Mouse (Mus musculus) cerebellum, adult 11-12 months (tissue): ENCODE results near the gene Stk17b.
"Not testable (repeated sequence)": the region's sequence is repeated elsewhere in the genome, so short reads cannot be mapped to it uniquely, and the experiment has no call there.

Source experiments
- DNase-seq: peaks from one replicate; pipeline ENCODE4 v3.0.0; 2022

The Stk17b gene

GRCm38 (mm10) chr1:53781311-53781710, 3.7 kb downstream of the Stk17b start:
- no peak for DNase-seq

- no peak for DNase-seq
Observed at GRCm38 (mm10) chr1:53776176-53776905, 8.7 kb downstream of the Stk17b start.

- DNase-seq: no peak
Observed at GRCm38 (mm10) chr1:53775545-53775944, 9.5 kb downstream of the Stk17b start.

GRCm38 (mm10) chr1:53775036-53775435, 10.0 kb downstream of the Stk17b start:
- no peak for DNase-seq

GRCm38 (mm10) chr1:53774571-53774970, 10.5 kb downstream of the Stk17b start:
- DNase-seq: no peak

DNA sequence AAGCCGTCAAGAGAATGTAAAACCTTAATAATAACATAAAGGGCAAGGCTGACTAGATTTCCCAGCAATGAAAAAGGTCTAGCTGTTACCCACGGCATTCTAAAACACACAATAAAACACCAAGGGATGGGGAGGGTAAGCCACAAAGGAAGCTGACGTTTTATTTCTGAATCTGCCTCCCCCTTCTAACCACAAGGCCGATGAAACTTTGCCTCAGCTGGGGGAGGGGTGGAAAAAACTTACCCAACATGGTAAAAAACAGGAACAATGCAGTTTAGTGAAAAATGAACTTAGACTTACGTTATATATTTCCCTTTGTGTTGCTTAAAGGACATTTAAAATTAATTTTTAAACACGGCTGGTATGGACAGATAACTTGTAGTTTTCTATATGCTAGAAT, 11.0 kb downstream of the Stk17b start:
- DNase-seq: no peak

GRCm38 (mm10) chr1:53772967-53773366, 12.1 kb downstream of the Stk17b start:
- DNase-seq: no peak

DNA sequence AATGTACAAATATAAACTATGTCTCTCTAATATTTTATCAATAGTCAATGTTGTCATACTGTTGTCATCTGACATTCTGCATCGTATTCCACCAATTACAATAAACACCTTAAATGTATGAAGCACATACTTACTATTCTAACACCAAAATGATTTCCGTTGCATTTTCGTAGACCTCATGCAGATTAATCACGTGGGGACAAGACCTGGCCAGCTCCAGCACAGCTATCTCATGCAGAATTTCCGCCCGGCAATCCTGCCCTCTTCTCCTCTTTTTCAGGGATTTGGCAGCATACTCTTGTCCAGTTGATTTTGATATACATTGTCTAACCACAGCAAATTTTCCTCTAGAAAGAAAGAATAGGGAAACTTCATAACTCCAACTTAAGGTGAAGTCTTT, 13.5 kb downstream of the Stk17b start:
- no peak for DNase-seq

GRCm38 (mm10) chr1:53766112-53766511, 18.9 kb downstream of the Stk17b start:
- DNase-seq: no peak

GRCm38 (mm10) chr1:53757316-53757715, 27.7 kb downstream of the Stk17b start:
- no peak for DNase-seq

DNA sequence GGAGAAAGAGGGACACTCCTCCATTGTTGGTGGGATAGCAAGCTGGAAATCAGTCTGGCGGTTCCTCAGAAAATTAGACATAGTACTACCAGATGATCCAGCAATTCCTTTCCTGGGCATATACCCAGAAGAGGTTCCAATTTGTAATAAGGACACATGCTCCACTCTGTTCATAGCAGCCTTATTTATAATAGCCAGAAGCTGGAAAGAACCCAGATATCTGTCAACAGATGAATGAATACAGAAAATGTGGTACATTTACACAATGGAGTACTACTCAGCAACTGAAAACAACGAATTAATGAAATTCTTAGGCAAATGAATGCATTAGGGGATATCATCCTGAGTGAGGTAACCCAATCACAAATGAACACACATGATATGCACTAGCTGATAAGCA, 31.5 kb downstream of the Stk17b start:
- DNase-seq: not testable (repeated sequence)

DNA sequence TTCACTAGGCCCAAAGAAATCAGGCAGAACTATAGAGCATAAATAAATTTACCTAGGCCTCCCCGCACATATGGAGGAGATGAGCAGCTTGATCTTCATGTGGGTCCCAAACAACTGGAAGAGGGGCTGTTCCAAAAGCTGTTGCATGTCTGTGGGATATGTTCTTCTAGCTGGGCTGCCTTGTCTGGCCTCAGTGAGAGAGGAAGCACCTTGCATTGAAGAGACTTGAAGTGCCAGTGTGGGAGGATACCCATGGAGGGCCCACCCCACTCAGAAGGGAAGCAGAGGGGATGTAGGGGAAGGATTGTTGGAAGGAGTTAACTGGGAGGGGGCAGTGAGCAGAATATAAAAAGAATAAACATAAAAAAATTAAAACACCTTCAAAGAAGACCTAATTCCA, 33.9 kb downstream of the Stk17b start:
- no peak for DNase-seq

- DNase-seq: not testable (repeated sequence)
Observed at GRCm38 (mm10) chr1:53750697-53751096, 34.3 kb downstream of the Stk17b start.

GRCm38 (mm10) chr1:53749881-53750385, 35.1 kb downstream of the Stk17b start:
- DNase-seq: not testable (repeated sequence)

- no peak for DNase-seq
Observed at GRCm38 (mm10) chr1:53748571-53748970, 36.5 kb downstream of the Stk17b start.

- no peak for DNase-seq
Observed at GRCm38 (mm10) chr1:53746001-53746400, 39.0 kb downstream of the Stk17b start.

DNA sequence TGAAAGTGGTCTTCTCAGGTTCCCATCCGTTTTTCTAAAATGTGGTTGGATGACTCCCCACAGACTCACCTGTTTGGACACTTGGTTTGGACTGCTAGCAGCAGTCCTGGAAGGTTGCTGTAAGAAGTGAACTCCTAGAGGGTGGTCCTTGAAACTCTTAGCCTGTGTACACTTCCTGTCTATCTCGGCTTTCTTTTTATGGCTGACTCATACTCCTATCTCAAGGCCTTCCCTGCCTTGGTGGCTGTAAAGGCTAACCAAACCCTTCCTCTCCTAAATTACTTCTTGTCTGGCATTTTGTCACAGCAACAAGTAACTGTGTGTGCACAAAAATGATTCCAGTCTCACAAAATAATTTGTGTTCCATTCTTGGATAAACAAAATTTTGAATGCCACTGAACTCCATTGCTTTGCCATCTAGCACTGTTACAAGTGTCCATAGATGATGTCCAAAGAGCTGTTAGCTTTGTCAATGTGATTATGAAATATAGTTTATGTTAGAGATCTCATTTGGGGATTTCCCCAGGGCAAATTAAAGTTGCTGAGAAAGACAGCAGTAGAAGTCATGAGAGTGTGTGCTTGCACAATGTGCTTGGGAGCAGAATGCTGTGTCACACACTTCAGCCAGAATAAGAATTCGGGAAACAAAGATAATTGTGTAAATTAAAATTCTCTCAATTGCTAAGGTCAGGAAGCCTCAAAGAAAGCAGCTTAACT, 43.1 kb downstream of the Stk17b start:
- DNase-seq: no peak

DNA sequence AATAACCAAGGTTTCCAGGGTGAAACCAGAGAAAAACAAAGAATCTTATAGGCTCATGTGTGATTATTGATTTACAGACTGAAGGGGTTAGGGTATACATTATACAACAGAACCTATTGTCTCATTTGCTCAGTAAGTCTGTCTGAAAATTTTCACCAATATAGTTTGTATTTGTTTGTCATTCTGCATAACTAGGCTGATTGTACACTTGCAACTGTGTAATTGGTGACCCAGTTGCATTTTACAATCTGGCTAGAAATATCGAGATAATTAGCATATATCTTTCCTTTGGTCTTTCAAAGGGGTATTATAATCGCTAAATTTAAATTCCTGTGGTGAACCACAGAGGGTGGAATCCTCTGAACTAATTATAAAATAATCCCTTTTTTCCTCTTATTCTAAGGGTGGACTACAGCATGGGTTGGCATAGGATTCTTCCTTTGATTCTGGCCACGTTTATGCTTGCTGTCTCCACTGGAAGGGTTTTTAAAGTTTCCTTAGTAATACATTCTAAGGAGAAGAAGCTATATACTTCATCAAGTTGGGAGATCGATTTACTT, 44.2 kb downstream of the Stk17b start:
- DNase-seq: no peak

DNA sequence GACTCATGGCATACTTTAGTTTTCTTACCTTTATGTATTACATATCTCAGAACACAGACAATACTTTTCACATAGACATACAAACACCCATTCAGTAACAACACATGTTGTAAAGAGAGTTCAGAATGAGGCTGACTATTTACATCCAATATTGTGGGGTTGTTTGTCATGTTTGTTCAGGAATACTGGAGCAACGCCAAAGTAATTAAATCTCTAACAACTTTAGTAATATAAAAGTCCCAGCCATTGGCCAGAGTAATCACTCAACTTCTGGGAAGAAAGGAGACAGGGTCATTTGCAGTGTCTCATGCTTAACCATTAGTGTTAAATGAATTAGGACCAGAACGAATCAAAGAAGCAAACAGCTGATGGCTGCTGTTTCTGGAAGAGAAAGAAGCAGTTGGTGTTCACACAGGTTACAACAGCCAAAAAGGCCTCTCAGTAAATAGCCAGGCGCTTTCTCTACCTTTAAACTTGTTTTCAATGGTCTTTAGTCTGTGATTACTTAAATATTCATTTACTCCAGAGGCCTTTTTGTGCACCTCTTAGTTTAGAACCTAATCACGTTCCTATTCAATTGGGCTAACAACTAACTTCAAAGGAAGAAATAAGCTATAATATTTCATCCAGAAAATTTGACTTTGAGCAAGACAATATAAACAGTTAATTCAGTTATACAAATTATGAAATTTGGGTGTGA, 44.8 kb downstream of the Stk17b start:
- not testable (repeated sequence) for DNase-seq

DNA sequence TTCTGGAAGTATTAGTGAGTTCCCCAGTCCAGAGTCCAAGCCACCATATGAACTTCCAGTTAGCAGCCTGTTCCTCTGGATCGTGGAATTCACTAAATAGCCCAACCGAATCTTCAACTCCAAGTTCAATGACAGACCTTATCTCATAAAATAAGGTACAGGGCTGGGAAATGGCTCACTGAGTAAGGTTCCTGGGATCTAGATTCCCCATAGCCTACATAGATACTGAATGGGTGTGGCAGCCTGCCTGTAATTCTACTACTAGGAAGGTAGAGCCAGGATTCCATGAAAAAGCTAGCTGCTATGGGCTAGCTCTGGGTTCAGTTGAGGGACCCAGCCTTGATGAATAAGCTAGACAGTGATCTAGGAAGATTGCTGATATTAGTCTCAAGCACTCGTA, 48.4 kb downstream of the Stk17b start:
- no peak for DNase-seq

GRCm38 (mm10) chr1:53728489-53729225, 56.4 kb downstream of the Stk17b start:
- DNase-seq: no peak

DNA sequence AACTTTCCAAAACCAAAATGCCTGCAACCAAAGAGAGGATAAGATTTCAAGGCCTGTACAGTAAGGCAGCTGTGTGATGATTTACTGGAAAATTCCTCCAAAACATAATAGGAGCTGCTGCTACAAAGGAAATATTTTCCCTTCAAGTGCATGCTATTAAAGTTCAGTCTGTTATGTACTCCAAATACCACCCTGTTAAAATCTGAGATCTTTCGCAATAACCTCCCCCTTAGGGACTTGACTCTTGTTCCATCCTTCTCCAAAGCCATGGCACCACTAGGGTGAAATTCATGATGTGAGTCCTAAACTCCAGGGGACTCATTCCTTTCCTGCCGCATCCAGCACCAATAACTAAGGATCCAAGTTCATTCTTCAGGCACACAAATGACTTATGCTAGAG, 58.1 kb downstream of the Stk17b start:
- DNase-seq: no peak

GRCm38 (mm10) chr1:53721353-53721752, 63.7 kb downstream of the Stk17b start:
- no peak for DNase-seq
